In the genomic region with DNA sequence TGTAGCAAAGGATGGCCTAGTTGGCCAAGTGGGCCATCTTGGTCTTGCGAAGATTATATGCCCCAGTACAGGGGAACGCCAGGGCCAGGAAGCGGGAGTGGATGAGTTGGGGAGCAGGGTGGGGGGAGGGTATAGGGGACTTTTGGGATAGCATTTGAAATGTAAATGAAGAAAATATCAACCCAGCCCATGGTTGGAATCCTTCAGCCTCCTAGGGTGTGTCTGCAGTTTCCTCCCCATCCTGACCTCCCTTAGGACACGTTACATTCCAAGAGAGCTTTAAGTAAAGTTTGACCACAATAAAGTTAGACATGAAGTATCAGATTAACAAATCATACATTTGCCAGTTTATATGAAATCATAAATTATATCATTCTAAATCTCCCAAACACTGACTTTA, we compare ENCODE assay signal across 16 mouse cellular contexts.
"Had no signal": no experiment of that assay in that cellular context is flagged by ENCODE, and none has a peak within 500 bp of the region (broad histone marks: within the 10 kb centered on the region; RNA-seq: fewer than 3 reads in every experiment).

No protein-coding gene starts in this region.

- H3K27ac ChIP-seq: neural tube, embryonic 13.5 days; neural tube, embryonic 15.5 days; stomach, embryonic 15.5 days; stomach, postnatal 0 days had no signal

- H3K9me3 ChIP-seq: neural tube, embryonic 13.5 days; neural tube, embryonic 15.5 days; stomach, embryonic 15.5 days had no signal

- H3K4me1 ChIP-seq: neural tube, embryonic 13.5 days; neural tube, embryonic 15.5 days; stomach, embryonic 15.5 days had no signal

- H3K36me3 ChIP-seq: neural tube, embryonic 13.5 days; neural tube, embryonic 15.5 days; stomach, embryonic 15.5 days had no signal

- DNase-seq: retina, postnatal 1 day; right cerebral cortex, adult 18-20 months; right cerebral cortex, postnatal 14 days; right cerebral cortex, postnatal 25 days; right cerebral cortex, postnatal 4 days; spleen, adult 18-20 months; thymus, adult 18-20 months; thymus, adult 2 months; thymus, postnatal 14 days; thymus, postnatal 25 days; thymus, postnatal 36 days; thymus, postnatal 4 days had no signal

- H3K9ac ChIP-seq: neural tube, embryonic 13.5 days; neural tube, embryonic 15.5 days; stomach, embryonic 15.5 days had no signal

- H3K27me3 ChIP-seq: neural tube, embryonic 13.5 days; neural tube, embryonic 15.5 days; stomach, embryonic 15.5 days had no signal

- H3K4me3 ChIP-seq: neural tube, embryonic 13.5 days; neural tube, embryonic 15.5 days; stomach, embryonic 15.5 days had no signal

- H3K4me2 ChIP-seq: neural tube, embryonic 13.5 days; neural tube, embryonic 15.5 days; stomach, embryonic 15.5 days had no signal
